Mouse (Mus musculus) heart, postnatal 0 days (tissue): Measurements from ENCODE around the gene Gm11549. TPM values are rescaled to one million over a fixed set of nuclear protein-coding genes. Genes with fewer than 3 reads are reported as not detected.
A peak's percentile ranks its signal among the peaks of the same experiment; 100 is the strongest.

Source experiments
- ATAC-seq: fragments of 200-750 bp; cut with Nextera tagmentation; 2 replicates; pipeline ENCODE4 v1.8.0; 2017; ENCODE audit warnings: low read depth, moderate number of reproducible peaks, moderate library complexity; ENCODE audit not compliant: insufficient read depth
- DNase-seq: peaks from one replicate; pipeline ENCODE4 v3.0.0-alpha.2; 2016; ENCODE audit warnings: low spot score
- H3K27ac ChIP-seq: fragments of 300-500 bp; sonication (generic); 2 replicates; pipeline ENCODE4 v1.5.1; 2014; ENCODE audit warnings: low read depth, mild to moderate bottlenecking
- H3K27me3 ChIP-seq: fragments of 300-500 bp; sonication (generic); 2 replicates; pipeline ENCODE4 v1.6.1; 2014; ENCODE audit warnings: low read length, mixed read lengths; ENCODE audit not compliant: control insufficient read depth, insufficient read depth
- H3K36me3 ChIP-seq: fragments of 300-500 bp; sonication (generic); replicated peaks from 2 replicates; pipeline ENCODE4 v1.6.1; 2014; ENCODE audit warnings: low read length, mixed read lengths; ENCODE audit not compliant: control insufficient read depth, insufficient read depth
- H3K4me1 ChIP-seq: fragments of 300-500 bp; sonication (generic); 2 replicates; pipeline ENCODE4 v1.6.1; 2014; ENCODE audit warnings: antibody characterized with exemption; ENCODE audit not compliant: control insufficient read depth, insufficient read depth
- H3K4me2 ChIP-seq: fragments of 300-500 bp; sonication (generic); 2 replicates; pipeline ENCODE4 v1.6.1; 2014; ENCODE audit warnings: low read depth, mild to moderate bottlenecking, low read length, moderate library complexity
- H3K4me3 ChIP-seq: fragments of 300-500 bp; sonication (generic); 2 replicates; pipeline ENCODE4 v1.5.1; 2014; ENCODE audit warnings: low read depth, low read length
- H3K9ac ChIP-seq: fragments of 300-500 bp; sonication (generic); replicated peaks from 2 replicates; pipeline ENCODE4 v1.6.1; 2014; ENCODE audit warnings: low read depth, low read length, mixed read lengths
- H3K9me3 ChIP-seq: fragments of 300-500 bp; sonication (generic); replicated peaks from 2 replicates; pipeline ENCODE4 v1.6.1; 2016; ENCODE audit warnings: low read length; ENCODE audit not compliant: control insufficient read depth
- CTCF ChIP-seq: IDR thresholded peaks from 2 replicates; pipeline ENCODE4 v1.5.1; 2016; ENCODE audit warnings: antibody characterized with exemption, control low read depth, low read depth
- EP300 ChIP-seq: IDR thresholded peaks from 2 replicates; pipeline ENCODE4 v1.6.1; 2016; ENCODE audit warnings: antibody characterized with exemption, low read depth
- WGBS: fragments of 180-500 bp; shearing (Covaris S2); extraction: QIAGEN DNeasy Blood & Tissue Kit; methylation state at CpG from one replicate; pipeline ENCODE4 v1.1.7; 2014; 5-methylcytosine and 5-hydroxymethylcytosine counted together
- polyA plus RNA-seq: library from polyadenylated mRNA; unstranded; fragments of >200 nt; fragmentation: Nextera tagmentation; extraction: Ambion mirVana; gene quantifications from 2 replicates; pipeline ENCODE4 v1.2.1, GENCODE M21; 2015
- total RNA-seq: library from RNA; depleted of rRNA; stranded (reverse); fragments of >200 nt; gene quantifications from 2 replicates; pipeline ENCODE4 v1.2.3, GENCODE M21; 2014; ENCODE audit warnings: low replicate concordance

The Gm11549 gene
- total and polyA plus RNA-seq, 2 experiments from 2014 or later = 0.26 TPM; not detected in 1

- Histone ChIP-seq H3K27ac (peak overlapping the region; percentile 97), H3K4me2 (no peak overlapping the region), H3K9me3 (no peaks in the 10 kb centered on the region), H3K4me1 (peaks cover 37% of the 10 kb centered on the region), H3K36me3 (no peaks in the 10 kb centered on the region), H3K9ac (no peak overlapping the region), H3K4me3 (no peak overlapping the region), H3K27me3 (no peaks in the 10 kb centered on the region)
- TF ChIP-seq CTCF (no peak), EP300 (no peak)
- WGBS = 48% methylated on average over 2 of the region's 2 CpGs
- DNase-seq = no peak
- no peak for ATAC-seq
Observed at GRCm38 (mm10) chr3:36480486-36480885, 41.1 kb downstream of the Gm11549 start.

GRCm38 (mm10) chr3:36478776-36479175 lies 42.8 kb downstream of the Gm11549 start:
- ATAC-seq = no peak
- peaks cover 46% of the 10 kb centered on the region for H3K4me1 ChIP-seq
- no peaks in the 10 kb centered on the region for H3K9me3 ChIP-seq
- DNase-seq = no peak
- WGBS = 88% methylated on average over 8 of the region's 8 CpGs
- H3K27me3 ChIP-seq = no peaks in the 10 kb centered on the region
- no peaks in the 10 kb centered on the region for H3K36me3 ChIP-seq
- H3K4me3 ChIP-seq = no peak overlapping the region
- TF ChIP-seq EP300 (no peak), CTCF (no peak)
- no peak overlapping the region for H3K4me2 ChIP-seq
- H3K27ac ChIP-seq = no peak overlapping the region
- no peak overlapping the region for H3K9ac ChIP-seq

- Histone ChIP-seq H3K4me1 (peaks cover 47% of the 10 kb centered on the region), H3K27ac (peak overlapping the region; percentile 95), H3K4me3 (peak overlapping the region; percentile 97), H3K4me2 (peak overlapping the region; percentile 91), H3K9me3 (no peaks in the 10 kb centered on the region), H3K36me3 (no peaks in the 10 kb centered on the region), H3K9ac (peak overlapping the region; percentile 82), H3K27me3 (no peaks in the 10 kb centered on the region)
- ATAC-seq (no peak), DNase-seq (no peak)
- 18% methylated on average over 20 of the region's 20 CpGs for WGBS
- TF ChIP-seq EP300 (no peak), CTCF (no peak)
Observed at GRCm38 (mm10) chr3:36476261-36477155, 45.1 kb downstream of the Gm11549 start.

- TF ChIP-seq EP300 = no peak; the same call in 1 of the 2 replicates
- peak; percentile 72 for TF ChIP-seq CTCF
- Histone ChIP-seq H3K4me2 (peak within 1 kb of the TSS; percentile 91), H3K27ac (peak within 1 kb of the TSS; percentile 100), H3K9ac (peak within 1 kb of the TSS; percentile 96), H3K27me3 (no peaks in the 10 kb centered on the region), H3K4me1 (peaks cover 50% of the 10 kb centered on the region), H3K36me3 (no peaks in the 10 kb centered on the region), H3K9me3 (no peaks in the 10 kb centered on the region), H3K4me3 (peak within 1 kb of the TSS; percentile 97)
- WGBS = under 1% methylated on average over 30 of the region's 32 CpGs
- ATAC-seq (peak; percentile 98), DNase-seq (peak; percentile 99)
Observed at GRCm38 (mm10) chr3:36475532-36476087, 46.0 kb downstream of the Gm11549 start, which contains the start of the genes Anxa5 and 1810062G17Rik. Gene Anxa5 (minus strand): TSS chr3:36475894. Gene 1810062G17Rik (plus strand): TSS chr3:36475937.

GRCm38 (mm10) chr3:36474938-36475483 lies 46.6 kb downstream of the Gm11549 start:
- H3K9ac ChIP-seq = peak overlapping the region; percentile 96
- no peaks in the 10 kb centered on the region for H3K9me3 ChIP-seq
- DNase-seq (peak; percentile 66), ATAC-seq (peak; percentile 33)
- peak overlapping the region; percentile 97 for H3K4me3 ChIP-seq
- TF ChIP-seq EP300 (no peak), CTCF (no peak)
- H3K36me3 ChIP-seq = no peaks in the 10 kb centered on the region
- H3K4me2 ChIP-seq = peak overlapping the region; percentile 91
- H3K27me3 ChIP-seq = no peaks in the 10 kb centered on the region
- WGBS = under 1% methylated on average over 24 of the region's 24 CpGs
- H3K27ac ChIP-seq = peak overlapping the region; percentile 100
- peaks cover 50% of the 10 kb centered on the region for H3K4me1 ChIP-seq
